Mouse (Mus musculus) lung, embryonic 14.5 days (tissue): ENCODE data around the gene Glb1l2. TPM values are rescaled to one million over a fixed set of nuclear protein-coding genes. Genes with fewer than 3 reads are reported as not detected.

ENCODE experiments used
- ATAC-seq: fragments of 200-750 bp; cut with Nextera tagmentation; 2 replicates; pipeline ENCODE4 v1.8.0; 2017; ENCODE audit warnings: mild to moderate bottlenecking, moderate TSS enrichment, moderate library complexity; ENCODE audit not compliant: insufficient read depth
- DNase-seq: peaks from one replicate; pipeline ENCODE4 v3.0.0-alpha.2; 2015
- H3K27ac ChIP-seq: fragments of 300-500 bp; sonication (generic); 2 replicates; pipeline ENCODE4 v1.5.1; 2014; ENCODE audit warnings: low read depth, mild to moderate bottlenecking, moderate library complexity
- H3K27me3 ChIP-seq: fragments of 300-500 bp; sonication (generic); 2 replicates; pipeline ENCODE4 v1.6.1; 2014; ENCODE audit warnings: low read length, control low read depth; ENCODE audit not compliant: insufficient read depth
- H3K36me3 ChIP-seq: fragments of 300-500 bp; sonication (generic); 2 replicates; pipeline ENCODE4 v1.6.1; 2014; ENCODE audit warnings: control low read depth; ENCODE audit not compliant: insufficient read depth
- H3K4me1 ChIP-seq: fragments of 300-500 bp; sonication (generic); 2 replicates; pipeline ENCODE4 v1.6.1; 2014; ENCODE audit warnings: antibody characterized with exemption, control low read depth; ENCODE audit not compliant: insufficient read depth
- H3K4me2 ChIP-seq: fragments of 300-500 bp; sonication (generic); 2 replicates; pipeline ENCODE4 v1.6.1; 2014; ENCODE audit warnings: mild to moderate bottlenecking
- H3K4me3 ChIP-seq: fragments of 300-500 bp; sonication (generic); 2 replicates; pipeline ENCODE4 v1.5.1; 2014; ENCODE audit warnings: low read depth, low read length
- H3K9ac ChIP-seq: fragments of 300-500 bp; sonication (generic); 2 replicates; pipeline ENCODE4 v1.6.1; 2014
- H3K9me3 ChIP-seq: fragments of 300-500 bp; sonication (generic); 2 replicates; pipeline ENCODE4 v1.6.1; 2016; ENCODE audit warnings: low read depth, low read length, control low read depth
- CTCF ChIP-seq: IDR thresholded peaks from 2 replicates; pipeline ENCODE4 v1.5.1; 2016; ENCODE audit warnings: antibody characterized with exemption, low read depth
- WGBS: fragments of 180-500 bp; shearing (Covaris S2); extraction: QIAGEN DNeasy Blood & Tissue Kit; methylation state at CpG from one replicate; pipeline ENCODE4 v1.1.7; 2014; 5-methylcytosine and 5-hydroxymethylcytosine counted together
- polyA plus RNA-seq: library from polyadenylated mRNA; unstranded; fragments of >200 nt; fragmentation: Nextera tagmentation; extraction: Ambion mirVana; gene quantifications from 2 replicates; pipeline ENCODE4 v1.2.1, GENCODE M21; 2014

The Glb1l2 gene
- polyA plus RNA-seq, 1 experiment from 2014 or later: 10.9 TPM

- WGBS: 79% methylated on average over 6 of the region's 6 CpGs
- no peak for TF ChIP-seq CTCF
- no peak overlapping the region for H3K27ac ChIP-seq
- no peak overlapping the region for H3K4me3 ChIP-seq
- H3K9me3 ChIP-seq: no peaks in the 10 kb centered on the region
- ATAC-seq (no peak), DNase-seq (no peak)
- H3K4me2 ChIP-seq: no peak overlapping the region
- no peaks in the 10 kb centered on the region for H3K27me3 ChIP-seq
- no peak overlapping the region for H3K9ac ChIP-seq
- H3K36me3 ChIP-seq: no peaks in the 10 kb centered on the region
- no peaks in the 10 kb centered on the region for H3K4me1 ChIP-seq
These were observed 43.8 kb downstream of the Glb1l2 start for GRCm38 (mm10) chr9:26762477-26762876.

- Histone ChIP-seq H3K9me3 (no peaks in the 10 kb centered on the region), H3K36me3 (no peaks in the 10 kb centered on the region), H3K27ac (no peak overlapping the region), H3K9ac (no peak overlapping the region), H3K27me3 (no peaks in the 10 kb centered on the region), H3K4me2 (no peak overlapping the region), H3K4me3 (no peak overlapping the region), H3K4me1 (no peaks in the 10 kb centered on the region)
- ATAC-seq (no peak), DNase-seq (no peak)
- 69% methylated on average over 5 of the region's 5 CpGs for WGBS
- TF ChIP-seq CTCF: no peak
These were observed 45.7 kb downstream of the Glb1l2 start for GRCm38 (mm10) chr9:26760576-26760975.

- Histone ChIP-seq H3K27me3 (no peaks in the 10 kb centered on the region), H3K4me1 (no peaks in the 10 kb centered on the region), H3K36me3 (no peaks in the 10 kb centered on the region), H3K27ac (no peak overlapping the region), H3K9me3 (no peaks in the 10 kb centered on the region), H3K4me2 (no peak overlapping the region), H3K9ac (no peak overlapping the region), H3K4me3 (no peak overlapping the region)
- peak; percentile 53 for TF ChIP-seq CTCF
- WGBS: 27% methylated on average over 9 of the region's 9 CpGs
- ATAC-seq (no peak), DNase-seq (peak; percentile 50)
These were observed 46.2 kb downstream of the Glb1l2 start for GRCm38 (mm10) chr9:26760081-26760480.

GRCm38 (mm10) chr9:26748893-26749292 lies 57.4 kb downstream of the Glb1l2 start:
- H3K9ac ChIP-seq: no peak overlapping the region
- no peaks in the 10 kb centered on the region for H3K27me3 ChIP-seq
- H3K4me1 ChIP-seq: no peaks in the 10 kb centered on the region
- DNase-seq (no peak), ATAC-seq (no peak)
- TF ChIP-seq CTCF: no peak
- WGBS: 79% methylated on average over 4 of the region's 4 CpGs
- H3K4me3 ChIP-seq: no peak overlapping the region
- H3K27ac ChIP-seq: no peak overlapping the region
- no peak overlapping the region for H3K4me2 ChIP-seq
- H3K9me3 ChIP-seq: no peaks in the 10 kb centered on the region
- no peaks in the 10 kb centered on the region for H3K36me3 ChIP-seq

- Histone ChIP-seq H3K4me1 (no peaks in the 10 kb centered on the region), H3K27me3 (no peaks in the 10 kb centered on the region), H3K4me2 (no peak overlapping the region), H3K27ac (no peak overlapping the region), H3K9ac (no peak overlapping the region), H3K4me3 (no peak overlapping the region), H3K36me3 (no peaks in the 10 kb centered on the region), H3K9me3 (no peaks in the 10 kb centered on the region)
- DNase-seq (no peak), ATAC-seq (no peak)
- 60% methylated on average over 4 of the region's 4 CpGs for WGBS
- TF ChIP-seq CTCF: no peak
These were observed 59.1 kb downstream of the Glb1l2 start for GRCm38 (mm10) chr9:26747121-26747520.

GRCm38 (mm10) chr9:26742817-26743216 lies 63.5 kb downstream of the Glb1l2 start:
- Histone ChIP-seq H3K27ac (no peak overlapping the region), H3K4me3 (no peak overlapping the region), H3K27me3 (no peaks in the 10 kb centered on the region), H3K36me3 (no peaks in the 10 kb centered on the region), H3K4me2 (no peak overlapping the region), H3K4me1 (no peaks in the 10 kb centered on the region), H3K9me3 (no peaks in the 10 kb centered on the region), H3K9ac (no peak overlapping the region)
- ATAC-seq (no peak), DNase-seq (no peak)
- no peak for TF ChIP-seq CTCF
- 86% methylated on average over 3 of the region's 3 CpGs for WGBS

GRCm38 (mm10) chr9:26737116-26737515 lies 69.2 kb downstream of the Glb1l2 start:
- no peaks in the 10 kb centered on the region for H3K36me3 ChIP-seq
- no peaks in the 10 kb centered on the region for H3K9me3 ChIP-seq
- ATAC-seq: no peak
- no peak for DNase-seq
- H3K27me3 ChIP-seq: peaks cover 40% of the 10 kb centered on the region
- H3K4me2 ChIP-seq: no peak overlapping the region
- H3K9ac ChIP-seq: no peak overlapping the region
- H3K4me3 ChIP-seq: no peak overlapping the region
- 75% methylated on average over 5 of the region's 5 CpGs for WGBS
- TF ChIP-seq CTCF: no peak
- no peak overlapping the region for H3K27ac ChIP-seq
- H3K4me1 ChIP-seq: no peaks in the 10 kb centered on the region

GRCm38 (mm10) chr9:26733986-26734385 lies 72.3 kb downstream of the Glb1l2 start:
- peak overlapping the region; percentile 42 for H3K4me3 ChIP-seq
- peak overlapping the region; percentile 82 for H3K4me2 ChIP-seq
- WGBS: 2% methylated on average over 36 of the region's 37 CpGs
- H3K9ac ChIP-seq: 0 out of 2 replicates have a peak overlapping the region, but pooled peaks have one; percentile 38
- DNase-seq: peak; percentile 1
- H3K9me3 ChIP-seq: no peaks in the 10 kb centered on the region
- no peak overlapping the region for H3K27ac ChIP-seq
- TF ChIP-seq CTCF: no peak
- no peaks in the 10 kb centered on the region for H3K4me1 ChIP-seq
- H3K36me3 ChIP-seq: no peaks in the 10 kb centered on the region
- peak; percentile 75 for ATAC-seq
- peaks cover 40% of the 10 kb centered on the region for H3K27me3 ChIP-seq
